Mouse (Mus musculus) liver, adult 2 months (tissue): Measurements from ENCODE around the gene Xlr5a. TPM values are rescaled to one million over a fixed set of nuclear protein-coding genes. Genes with fewer than 3 reads are reported as not detected.
A peak's percentile ranks its signal among the peaks of the same experiment; 100 is the strongest.
"Not testable (repeated sequence)": the region's sequence is repeated elsewhere in the genome, so short reads cannot be mapped to it uniquely, and the experiment has no call there.

ENCODE experiments used
- DNase-seq: peaks from one replicate; pipeline ENCODE4 v3.0.0-alpha.2; 2011; ENCODE audit warnings: low read depth, low spot score; ENCODE audit errors: extremely low read depth
- H3K27ac ChIP-seq: fragments of 200-500 bp; replicated peaks from 2 replicates; pipeline ENCODE4 v1.5.1; 2012; ENCODE audit warnings: low read depth, mild to moderate bottlenecking, control low read depth, inconsistent platforms, low read length; ENCODE audit not compliant: insufficient read depth
- H3K27me3 ChIP-seq: fragments of 200-500 bp; 2 replicates; pipeline ENCODE4 v1.6.1; 2012; ENCODE audit warnings: mild to moderate bottlenecking, moderate library complexity, low read length, inconsistent platforms; ENCODE audit not compliant: control insufficient read depth, insufficient read depth
- H3K36me3 ChIP-seq: fragments of 200-500 bp; 2 replicates; pipeline ENCODE4 v1.6.1; 2012; ENCODE audit warnings: low read length, inconsistent platforms; ENCODE audit not compliant: control insufficient read depth, insufficient read depth
- H3K4me1 ChIP-seq: fragments of 200-500 bp; 2 replicates; pipeline ENCODE4 v1.6.1; 2011; ENCODE audit warnings: low read length; ENCODE audit not compliant: control insufficient read depth, insufficient read depth
- H3K4me3 ChIP-seq: fragments of 200-500 bp; 2 replicates; pipeline ENCODE4 v1.5.1; 2011; ENCODE audit warnings: low read depth, mild to moderate bottlenecking, control low read depth, low read length, moderate library complexity; ENCODE audit not compliant: insufficient read depth
- H3K79me2 ChIP-seq: fragments of 200-500 bp; 2 replicates; pipeline ENCODE4 v1.6.1; 2012; ENCODE audit warnings: inconsistent platforms, mild to moderate bottlenecking, low read length, moderate library complexity; ENCODE audit not compliant: control insufficient read depth, insufficient read depth
- H3K9ac ChIP-seq: fragments of 200-500 bp; 2 replicates; pipeline ENCODE4 v1.6.1; 2012; ENCODE audit warnings: low read depth, mild to moderate bottlenecking, control low read depth, inconsistent platforms, low read length
- CTCF ChIP-seq: fragments of 200-500 bp; IDR thresholded peaks from 2 replicates; pipeline ENCODE4 v1.5.1; 2011; ENCODE audit warnings: low read depth, low read length, control low read depth
- POLR2A ChIP-seq: fragments of 200-500 bp; IDR thresholded peaks from 2 replicates; pipeline ENCODE4 v1.6.1; 2011; ENCODE audit warnings: low read length, control low read depth; ENCODE audit not compliant: insufficient read depth; ENCODE audit errors: extremely low read depth
- WGBS: fragments of 180-500 bp; shearing (Covaris S2); methylation state at CpG from one replicate; pipeline ENCODE4 v1.1.7; 2018; 5-methylcytosine and 5-hydroxymethylcytosine counted together
- polyA plus RNA-seq: library from polyadenylated mRNA; depleted of rRNA; stranded (reverse); fragments of >200 nt; gene quantifications from 2 replicates; pipeline ENCODE4 v1.2.3, GENCODE M21; 2012; rRNA removed
- total RNA-seq: library from RNA; depleted of rRNA; stranded (reverse); fragments of >200 nt; gene quantifications from 2 replicates; pipeline ENCODE4 v1.2.3, GENCODE M21; 2014; rRNA removed

Gene Xlr5a
- total RNA-seq (not detected in 2 replicates), polyA plus RNA-seq (not detected in 2 replicates)

GRCm38 (mm10) chrX:73292876-73293275 is at the start of gene Xlr5a, which contains the start of gene Xlr5c:
Xlr5a (minus strand) TSS chrX:73292976.
Xlr5c (minus strand) TSS chrX:73292976.
- WGBS: 92% methylated on average over 9 of the region's 17 CpGs
- H3K4me3 ChIP-seq, H3K36me3 ChIP-seq, H3K27ac ChIP-seq, H3K4me1 ChIP-seq, H3K27me3 ChIP-seq, H3K9ac ChIP-seq, DNase-seq, H3K79me2 ChIP-seq: not testable (repeated sequence)

- H3K9ac ChIP-seq: peak within 1 kb of the TSS; percentile 76
- H3K27ac ChIP-seq: peak within 1 kb of the TSS; percentile 30
- no peaks in the 10 kb centered on the region; the same call in 1 of the 2 replicates for H3K36me3 ChIP-seq
- 0% methylated on average over 35 of the region's 37 CpGs for WGBS
- no peaks in the 10 kb centered on the region; the same call in 1 of the 2 replicates for H3K4me1 ChIP-seq
- TF ChIP-seq CTCF: no peak
- TF ChIP-seq POLR2A: peak; percentile 57; the same call in 1 of the 2 replicates
- peaks cover 6% of the 10 kb centered on the region; the same call in 1 of the 2 replicates for H3K79me2 ChIP-seq
- peak within 1 kb of the TSS; percentile 94 for H3K4me3 ChIP-seq
- no peaks in the 10 kb centered on the region for H3K27me3 ChIP-seq
- DNase-seq: peak; percentile 37
These were observed 49.7 kb upstream of the Xlr5a start, which contains the start of gene Zfp275 for GRCm38 (mm10) chrX:73342483-73342895. Zfp275 (plus strand) TSS chrX:73342621.

GRCm38 (mm10) chrX:73342068-73342467 is 49.3 kb upstream of the Xlr5a start:
- H3K27ac ChIP-seq: no peak overlapping the region
- TF ChIP-seq CTCF (no peak), POLR2A (no peak)
- H3K79me2 ChIP-seq: peaks cover 6% of the 10 kb centered on the region; the same call in 1 of the 2 replicates
- DNase-seq: no peak
- H3K27me3 ChIP-seq: no peaks in the 10 kb centered on the region
- 57% methylated on average over 3 of the region's 3 CpGs for WGBS
- H3K36me3 ChIP-seq: no peaks in the 10 kb centered on the region; the same call in 1 of the 2 replicates
- H3K9ac ChIP-seq: no peak overlapping the region
- H3K4me1 ChIP-seq: no peaks in the 10 kb centered on the region; the same call in 1 of the 2 replicates
- no peak overlapping the region; the same call in 1 of the 2 replicates for H3K4me3 ChIP-seq

- 91% methylated on average over 1 of the region's 1 CpGs for WGBS
- TF ChIP-seq CTCF (no peak), POLR2A (no peak)
These were observed 48.7 kb upstream of the Xlr5a start for GRCm38 (mm10) chrX:73341473-73341872.

GRCm38 (mm10) chrX:73336740-73337139 is 44.0 kb upstream of the Xlr5a start, which contains the start of gene Gm45015:
Gm45015 (minus strand) TSS chrX:73336840.
- H3K4me3 ChIP-seq: no peak within 1 kb of the TSS
- no peak for TF ChIP-seq POLR2A
- TF ChIP-seq CTCF: no peak
- H3K4me1 ChIP-seq: no peaks in the 10 kb centered on the region
- WGBS: 85% methylated on average over 4 of the region's 4 CpGs
- no peak within 1 kb of the TSS for H3K9ac ChIP-seq
- H3K36me3 ChIP-seq: no peaks in the 10 kb centered on the region
- H3K79me2 ChIP-seq: no peaks in the 10 kb centered on the region
- no peak for DNase-seq
- no peaks in the 10 kb centered on the region for H3K27me3 ChIP-seq
- no peak within 1 kb of the TSS for H3K27ac ChIP-seq

More at GRCm38 (mm10) chrX:73341473-73341872, 48.7 kb upstream of the Xlr5a start:
- Histone ChIP-seq H3K27me3 (no peaks in the 10 kb centered on the region), H3K36me3 (no peaks in the 10 kb centered on the region; the same call in 1 of the 2 replicates), H3K27ac (no peak overlapping the region), H3K4me1 (no peaks in the 10 kb centered on the region; the same call in 1 of the 2 replicates), H3K79me2 (peaks cover 6% of the 10 kb centered on the region; the same call in 1 of the 2 replicates), H3K4me3 (no peak overlapping the region), H3K9ac (no peak overlapping the region)
- DNase-seq: no peak

GRCm38 (mm10) chrX:73333548-73333947 is 40.8 kb upstream of the Xlr5a start:
- no peaks in the 10 kb centered on the region for H3K36me3 ChIP-seq
- TF ChIP-seq POLR2A (no peak), CTCF (no peak)
- no peak overlapping the region for H3K4me3 ChIP-seq
- no peak overlapping the region for H3K9ac ChIP-seq
- H3K27ac ChIP-seq: no peak overlapping the region
- no peaks in the 10 kb centered on the region for H3K27me3 ChIP-seq
- no peaks in the 10 kb centered on the region for H3K79me2 ChIP-seq
- H3K4me1 ChIP-seq: no peaks in the 10 kb centered on the region
- DNase-seq: no peak
